Mouse (Mus musculus): ENCODE data around the gene Smg1. TPM values are rescaled to one million over a fixed set of nuclear protein-coding genes. Genes with fewer than 3 reads are reported as not detected.

The Smg1 gene
- 10 to 100 TPM; 50.3 to 75.5 (median 58.2) TPM for total RNA-seq (2022)

DNA sequence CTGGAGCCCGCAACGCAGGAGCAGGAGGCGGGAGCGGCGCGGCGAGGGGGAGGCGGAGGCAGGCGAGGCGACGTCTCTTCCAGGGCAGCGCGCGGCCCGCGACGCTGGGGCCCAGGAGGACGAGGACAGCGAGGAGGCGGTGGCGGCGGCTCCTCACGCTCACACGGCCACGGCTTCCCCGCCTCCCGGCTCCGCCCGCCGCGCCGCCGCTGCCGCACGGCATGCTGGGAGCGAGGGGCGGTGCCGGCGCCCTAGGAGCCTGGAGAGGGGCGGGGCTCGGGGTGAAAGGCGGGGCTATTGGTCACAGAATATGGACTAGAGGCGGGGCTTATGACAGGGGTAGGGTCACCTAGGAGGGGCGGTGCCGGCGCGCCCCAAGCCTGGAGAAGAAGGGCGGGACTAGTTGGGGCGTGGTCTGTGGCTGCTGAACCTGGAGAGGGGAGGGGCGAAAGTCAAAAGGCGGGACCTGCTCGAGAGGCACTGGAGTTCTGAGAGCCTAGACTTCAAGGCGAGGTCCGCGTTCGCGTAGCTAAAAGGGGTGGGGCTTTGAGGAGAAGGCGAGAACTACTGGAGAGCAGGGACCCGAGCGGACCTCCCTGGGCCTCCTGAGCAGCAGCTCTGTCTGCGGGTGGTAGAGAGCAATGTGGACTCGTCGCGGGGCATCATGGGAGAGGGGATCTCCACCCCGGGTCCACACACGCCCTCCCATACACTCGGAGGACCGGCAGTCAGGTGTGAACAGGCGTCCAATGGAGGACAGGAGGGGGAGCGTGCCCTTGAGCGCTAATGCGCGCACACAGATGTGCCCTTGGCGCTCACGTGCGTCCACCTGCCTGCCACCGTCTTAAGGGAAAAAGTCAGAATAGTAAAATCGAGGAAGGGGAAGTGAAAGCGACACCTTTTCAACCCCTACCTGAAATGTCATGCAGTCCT, at the start of gene Smg1:
Gene Smg1, minus strand, starts transcription at position 218 of the 933 bp plus-strand sequence.
- peak; percentile 99 for DNase-seq

- DNase-seq = no peak
These were observed 39.7 kb upstream of the Smg1 start for GRCm38 (mm10) chr7:118283186-118283585.

DNA sequence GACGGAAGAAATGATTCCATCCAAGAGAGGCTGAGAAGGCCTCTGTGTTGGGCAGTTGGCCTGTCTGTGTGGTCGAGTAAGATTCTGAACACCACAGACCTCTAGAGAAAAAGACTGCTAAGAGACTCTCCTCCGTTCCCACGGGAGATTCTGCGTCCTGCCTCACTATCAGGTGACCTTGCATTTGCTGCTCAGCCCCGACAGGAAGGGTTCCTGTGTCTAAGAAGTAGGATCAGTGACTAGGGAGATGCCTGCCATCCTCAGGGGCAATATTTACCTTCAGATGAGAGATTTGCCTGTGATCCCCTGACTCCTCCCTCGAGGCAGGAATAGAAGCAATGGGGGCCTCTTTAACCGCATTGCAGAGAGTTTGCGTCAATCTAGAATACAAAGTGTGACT, 39.1 kb upstream of the Smg1 start:
- DNase-seq = no peak

GRCm38 (mm10) chr7:118279521-118279920, 36.1 kb upstream of the Smg1 start:
- no peak for DNase-seq

GRCm38 (mm10) chr7:118277335-118277910, 34.0 kb upstream of the Smg1 start:
- peak; percentile 45 for DNase-seq

- DNase-seq = no peak
These were observed 33.3 kb upstream of the Smg1 start for GRCm38 (mm10) chr7:118276684-118277334.

GRCm38 (mm10) chr7:118275265-118275664, 31.8 kb upstream of the Smg1 start:
- DNase-seq = no peak

- no peak for DNase-seq
These were observed 31.4 kb upstream of the Smg1 start for GRCm38 (mm10) chr7:118274851-118275250.

GRCm38 (mm10) chr7:118274169-118274568, 30.7 kb upstream of the Smg1 start:
- no peak for DNase-seq

GRCm38 (mm10) chr7:118266099-118266498, 22.6 kb upstream of the Smg1 start:
- DNase-seq = peak; percentile 64

DNA sequence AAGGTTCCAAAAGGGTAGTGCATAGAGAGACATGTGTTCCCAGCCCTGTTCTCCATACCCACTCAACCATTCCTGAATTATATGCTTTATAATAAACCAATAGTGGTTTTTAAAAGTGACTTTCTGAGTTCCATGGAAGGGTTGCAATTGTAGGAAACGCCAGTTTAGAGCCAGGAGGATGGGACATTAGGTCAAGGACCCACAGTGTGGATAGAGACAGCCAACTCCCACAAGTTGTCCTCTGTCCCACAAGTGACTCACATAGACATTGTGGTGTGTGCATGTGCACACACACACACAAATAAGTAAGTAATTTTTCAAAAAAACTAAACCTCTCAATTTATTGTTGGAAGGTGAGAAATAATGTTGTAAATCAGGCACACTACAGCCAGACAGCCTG, 20.1 kb upstream of the Smg1 start:
- no peak for DNase-seq

GRCm38 (mm10) chr7:118262409-118262808, 18.9 kb upstream of the Smg1 start:
- DNase-seq = no peak

DNA sequence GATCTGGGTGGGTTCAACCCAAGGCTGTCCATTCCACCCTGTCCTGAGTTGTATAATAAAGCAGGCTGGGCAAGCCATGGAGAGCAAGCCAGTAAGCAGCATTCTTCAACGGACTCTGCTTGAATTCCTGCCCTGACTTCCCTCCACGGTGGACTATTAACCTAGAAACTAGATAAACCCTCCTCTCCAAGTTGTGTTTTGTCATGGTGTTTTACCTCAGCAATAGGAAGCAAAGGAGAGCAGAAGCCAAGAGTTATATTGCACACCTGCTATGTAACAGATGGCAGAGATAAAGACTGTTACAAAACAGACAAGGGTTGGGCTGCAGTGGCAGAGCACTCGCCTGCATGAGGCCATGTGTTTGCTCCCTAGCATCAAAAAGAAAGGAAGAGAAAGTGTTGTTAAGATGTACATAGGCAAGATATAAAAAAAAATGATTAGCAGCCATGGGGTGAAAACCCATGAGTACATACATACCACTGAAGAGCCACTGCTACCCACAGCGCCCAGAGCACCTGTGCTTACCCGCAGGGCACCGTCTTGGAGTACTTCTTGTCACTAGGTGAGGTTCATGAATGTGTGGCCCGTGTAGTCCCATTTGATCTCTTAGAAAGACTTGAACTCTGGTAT, 16.3 kb upstream of the Smg1 start:
- no peak for DNase-seq

GRCm38 (mm10) chr7:118258451-118258850, 15.0 kb upstream of the Smg1 start:
- DNase-seq = no peak

- DNase-seq = no peak
These were observed 13.3 kb upstream of the Smg1 start for GRCm38 (mm10) chr7:118256740-118257139.

- no peak for DNase-seq
These were observed 11.0 kb upstream of the Smg1 start for GRCm38 (mm10) chr7:118254460-118254859.

GRCm38 (mm10) chr7:118254015-118254414, 10.5 kb upstream of the Smg1 start:
- DNase-seq = no peak

- no peak for DNase-seq
These were observed 9.5 kb upstream of the Smg1 start for GRCm38 (mm10) chr7:118252979-118253378.

GRCm38 (mm10) chr7:118252349-118252748, 8.9 kb upstream of the Smg1 start:
- DNase-seq = peak; percentile 45

DNA sequence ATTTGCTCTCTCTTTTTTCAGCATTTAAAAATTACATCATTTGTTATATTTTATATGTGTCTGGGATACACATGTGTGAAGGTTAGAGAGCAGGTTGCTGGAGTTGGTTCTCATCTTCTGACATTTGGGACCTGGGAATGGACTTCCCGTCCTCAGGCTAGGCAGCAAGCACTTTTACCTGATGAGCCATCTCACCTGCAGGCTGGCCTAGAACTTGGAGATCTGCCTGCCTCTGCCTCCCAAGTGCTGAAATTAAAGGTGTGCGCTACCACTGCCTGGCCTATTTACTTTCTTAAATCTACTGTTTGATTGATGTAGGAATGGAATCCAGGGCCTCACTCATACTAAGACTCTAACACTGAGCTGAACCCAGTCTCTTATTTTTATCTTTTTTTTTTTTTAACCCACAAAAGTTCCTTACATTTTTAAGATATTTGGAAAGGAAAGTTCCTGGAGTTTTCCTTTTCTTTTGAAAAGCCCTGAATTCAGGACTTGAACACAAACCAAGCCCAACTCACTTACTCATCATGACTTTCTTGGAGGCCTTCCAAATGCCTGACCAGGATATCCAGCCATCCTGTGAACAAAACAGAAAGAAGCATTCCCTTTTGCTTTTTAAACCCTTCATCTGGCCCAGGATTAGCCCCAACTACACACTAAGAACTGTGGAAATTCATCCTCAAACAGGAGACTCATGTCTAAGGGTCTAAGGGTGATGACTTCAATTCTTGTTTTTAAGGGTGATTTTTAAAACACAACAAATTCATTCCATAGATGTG, 8.1 kb upstream of the Smg1 start:
- peak; percentile 30 for DNase-seq

GRCm38 (mm10) chr7:118250482-118251160, 7.2 kb upstream of the Smg1 start:
- no peak for DNase-seq

Data from adrenal gland, adult 8-10 months (tissue).